Mouse (Mus musculus) left cerebral cortex, adult 2 months (tissue): ENCODE measurements around the gene Tmem183a. TPM values are rescaled to one million over a fixed set of nuclear protein-coding genes. Genes with fewer than 3 reads are reported as not detected.

ENCODE experiments used
- DNase-seq, 2 experiments: peaks; one replicate each; pipeline ENCODE4 v3.0.0; 2021 to 2022; ENCODE audit warnings: low spot score in 2 of 2, mixed read lengths in 1 of 2; ENCODE audit errors: extremely low spot score in 1 of 2
- H3K27ac ChIP-seq: fragments of 200-600 bp; 2 replicates; pipeline ENCODE4 v1.8.1; 2022
- H3K4me3 ChIP-seq: fragments of 200-600 bp; 2 replicates; pipeline ENCODE4 v1.8.1; 2022
- CTCF ChIP-seq: fragments of 200-600 bp; IDR thresholded peaks from 2 replicates; pipeline ENCODE4 v1.8.1; 2022; ENCODE audit warnings: antibody characterized with exemption, mild to moderate bottlenecking, moderate library complexity
- intact Hi-C: fragments of 180-260 bp; cut with DNase I; formaldehyde crosslinking; loops from one replicate; pipeline ENCODE4 v1.15.1; 2025
- total RNA-seq, 2 experiments: library from RNA; stranded (reverse); gene quantifications; 2 replicates each; pipeline ENCODE4 v1.2.3; 2021

Tmem183a gene
- total RNA-seq, 2 experiments from 2014 or later: 57.2 to 70.8 TPM

- H3K27ac ChIP-seq: no peak overlapping the region; the same call in 1 of the 2 replicates
- peak overlapping the region; percentile 65 for H3K4me3 ChIP-seq
- peak in 1 of 2 experiments; percentile 11 for DNase-seq
- intact Hi-C loops: no loop called here
- no peak for TF ChIP-seq CTCF
Observed at GRCm38 (mm10) chr1:134343567-134343966, 18.2 kb downstream of the Tmem183a start.

- Histone ChIP-seq H3K4me3 (peak overlapping the region; percentile 65), H3K27ac (no peak overlapping the region)
- DNase-seq: peak in 1 of 2 experiments; percentile 11
- TF ChIP-seq CTCF: no peak
- intact Hi-C loops: no loop called here
Observed at GRCm38 (mm10) chr1:134342781-134343310, 18.9 kb downstream of the Tmem183a start.

- no peak overlapping the region; the same call in 1 of the 2 replicates for H3K4me3 ChIP-seq
- TF ChIP-seq CTCF: no peak
- intact Hi-C loops: no loop called here
- peak in 1 of 2 experiments; percentile 6 for DNase-seq
- H3K27ac ChIP-seq: no peak overlapping the region
Observed at GRCm38 (mm10) chr1:134342278-134342664, 19.5 kb downstream of the Tmem183a start.

- no peak for TF ChIP-seq CTCF
- Histone ChIP-seq H3K27ac (no peak overlapping the region), H3K4me3 (no peak overlapping the region)
- no peak for DNase-seq
- intact Hi-C loops: no loop called here
Observed at GRCm38 (mm10) chr1:134341641-134342277, 20.0 kb downstream of the Tmem183a start.

GRCm38 (mm10) chr1:134339757-134340619 lies 21.8 kb downstream of the Tmem183a start:
- no peak for DNase-seq
- TF ChIP-seq CTCF: peak; percentile 12
- H3K27ac ChIP-seq: no peak overlapping the region
- intact Hi-C loops: loop anchor here (10.0 kb wide), 2 partner anchors 285 to 425 kb away; no protein-coding TSS in a partner anchor
- H3K4me3 ChIP-seq: no peak overlapping the region

- intact Hi-C loops: loop anchor here (10.0 kb wide), 2 partner anchors 284 to 424 kb away; no protein-coding TSS in a partner anchor
- TF ChIP-seq CTCF: no peak
- H3K27ac ChIP-seq: no peak overlapping the region
- no peak overlapping the region for H3K4me3 ChIP-seq
- DNase-seq: no peak
Observed at GRCm38 (mm10) chr1:134339162-134339561, 22.6 kb downstream of the Tmem183a start.

- intact Hi-C loops: loop anchor here (10.0 kb wide), 2 partner anchors 282 to 422 kb away; no protein-coding TSS in a partner anchor
- no peak for TF ChIP-seq CTCF
- no peak for DNase-seq
- H3K4me3 ChIP-seq: no peak overlapping the region
- no peak overlapping the region for H3K27ac ChIP-seq
Observed at GRCm38 (mm10) chr1:134336958-134337710, 24.6 kb downstream of the Tmem183a start.

- Histone ChIP-seq H3K27ac (no peak overlapping the region), H3K4me3 (no peak overlapping the region)
- no peak for TF ChIP-seq CTCF
- intact Hi-C loops: loop anchor here (1.0 to 10.0 kb wide), 3 partner anchors 60 to 421 kb away; no protein-coding TSS in a partner anchor
- DNase-seq: no peak
Observed at GRCm38 (mm10) chr1:134335924-134336810, 25.6 kb downstream of the Tmem183a start.

- DNase-seq: peak in 1 of 2 experiments; percentile 56
- no peak for TF ChIP-seq CTCF
- Histone ChIP-seq H3K27ac (peak overlapping the region; percentile 24; the same call in 1 of the 2 replicates), H3K4me3 (no peak overlapping the region)
- intact Hi-C loops: loop anchor here (1.0 to 10.0 kb wide), 3 partner anchors 59 to 421 kb away; no protein-coding TSS in a partner anchor
Observed at GRCm38 (mm10) chr1:134335211-134335923, 26.4 kb downstream of the Tmem183a start.
